Mouse (Mus musculus) T-helper 2 cell (primary cell): ENCODE measurements at regions not wholly inside any gene's neighbourhood (a gene's known extent, or its start where the extent isn't known, plus 50 kb on each side); places are given as distances from the start of the nearest gene placed in this dataset.

Experiments
- in situ Hi-C: fragments of 300-600 bp; cut with MboI, MseI; formaldehyde crosslinking; loops from one replicate; pipeline ENCODE4 v1.15.1; 2025; ENCODE audit warnings: high pct_unique_total_duplicates

- in situ Hi-C loops: no loop called here
Measured at GRCm38 (mm10) chr1:193421414-193421813, 51.3 kb upstream of the Camk1g start.
